Mouse (Mus musculus) hindbrain, embryonic 16.5 days (tissue): ENCODE measurements around the gene Dnmt3c. TPM values are rescaled to one million over a fixed set of nuclear protein-coding genes. Genes with fewer than 3 reads are reported as not detected.
"Not testable (repeated sequence)": the region's sequence is repeated elsewhere in the genome, so short reads cannot be mapped to it uniquely, and the experiment has no call there.

Experiments used
- ATAC-seq: fragments of 200-750 bp; cut with Nextera tagmentation; 2 replicates; pipeline ENCODE4 v1.8.0; 2017; ENCODE audit warnings: moderate TSS enrichment, moderate library complexity
- H3K27ac ChIP-seq: fragments of 300-500 bp; sonication (generic); 2 replicates; pipeline ENCODE4 v1.5.1; 2014; ENCODE audit warnings: low read depth, mild to moderate bottlenecking, control low read depth, low read length, moderate library complexity
- H3K27me3 ChIP-seq: fragments of 300-500 bp; sonication (generic); replicated peaks from 2 replicates; pipeline ENCODE4 v1.6.1; 2014; ENCODE audit warnings: low read length; ENCODE audit not compliant: control insufficient read depth, insufficient read depth
- H3K36me3 ChIP-seq: fragments of 300-500 bp; sonication (generic); 2 replicates; pipeline ENCODE4 v1.6.1; 2014; ENCODE audit warnings: mild to moderate bottlenecking, low read length, moderate library complexity, mixed read lengths; ENCODE audit not compliant: control insufficient read depth, insufficient read depth
- H3K4me1 ChIP-seq: fragments of 300-500 bp; sonication (generic); 2 replicates; pipeline ENCODE4 v1.6.1; 2014; ENCODE audit warnings: low read depth, low read length; ENCODE audit not compliant: control insufficient read depth, insufficient read depth
- H3K4me2 ChIP-seq: fragments of 300-500 bp; sonication (generic); 2 replicates; pipeline ENCODE4 v1.6.1; 2014; ENCODE audit warnings: mild to moderate bottlenecking, low read length, control low read depth, moderate library complexity
- H3K4me3 ChIP-seq: fragments of 300-500 bp; sonication (generic); 2 replicates; pipeline ENCODE4 v1.5.1; 2014; ENCODE audit warnings: mild to moderate bottlenecking, low read length, control low read depth, moderate library complexity
- H3K9ac ChIP-seq: fragments of 300-500 bp; sonication (generic); 2 replicates; pipeline ENCODE4 v1.6.1; 2014; ENCODE audit warnings: low read depth, mild to moderate bottlenecking, control low read depth, low read length, moderate library complexity
- H3K9me3 ChIP-seq: fragments of 300-500 bp; sonication (generic); 2 replicates; pipeline ENCODE4 v1.6.1; 2014; ENCODE audit warnings: mild to moderate bottlenecking, low read length, moderate library complexity; ENCODE audit not compliant: control insufficient read depth
- WGBS: fragments of 180-500 bp; shearing (Covaris S2); extraction: QIAGEN DNeasy Blood & Tissue Kit; methylation state at CpG from one replicate; pipeline ENCODE4 v1.1.7; 2014; 5-methylcytosine and 5-hydroxymethylcytosine counted together
- polyA plus RNA-seq: library from polyadenylated mRNA; unstranded; fragments of >200 nt; fragmentation: Nextera tagmentation; extraction: Ambion mirVana; gene quantifications from 2 replicates; pipeline ENCODE4 v1.2.1, GENCODE M21; 2015

The Dnmt3c gene
- polyA plus RNA-seq, 1 experiment from 2014 or later = not detected

- H3K4me1 ChIP-seq = no peaks in the 10 kb centered on the region
- no peak overlapping the region for H3K4me3 ChIP-seq
- no peaks in the 10 kb centered on the region for H3K36me3 ChIP-seq
- no peaks in the 10 kb centered on the region for H3K27me3 ChIP-seq
- no peak overlapping the region for H3K27ac ChIP-seq
- H3K4me2 ChIP-seq = no peak overlapping the region
- H3K9ac ChIP-seq = no peak overlapping the region
- ATAC-seq = no peak
- 34% methylated on average over 6 of the region's 6 CpGs for WGBS
- H3K9me3 ChIP-seq = no peaks in the 10 kb centered on the region
Observed at GRCm38 (mm10) chr2:153703389-153703788, 6.9 kb downstream of the Dnmt3c start.

- no peak overlapping the region for H3K27ac ChIP-seq
- no peak for ATAC-seq
- no peak overlapping the region for H3K4me3 ChIP-seq
- no peak overlapping the region for H3K9ac ChIP-seq
- H3K4me2 ChIP-seq = no peak overlapping the region
- no peaks in the 10 kb centered on the region for H3K27me3 ChIP-seq
- H3K9me3 ChIP-seq = no peaks in the 10 kb centered on the region
- no peaks in the 10 kb centered on the region for H3K36me3 ChIP-seq
- H3K4me1 ChIP-seq = peaks cover 7% of the 10 kb centered on the region
- WGBS = 51% methylated on average over 8 of the region's 8 CpGs
Observed at GRCm38 (mm10) chr2:153710701-153711330, 14.4 kb downstream of the Dnmt3c start.

- H3K27me3 ChIP-seq = no peaks in the 10 kb centered on the region
- WGBS = 11% methylated on average over 3 of the region's 3 CpGs
- H3K4me2 ChIP-seq = no peak overlapping the region
- peak; percentile 80 for ATAC-seq
- H3K9me3 ChIP-seq = no peaks in the 10 kb centered on the region
- H3K9ac ChIP-seq = no peak overlapping the region
- H3K36me3 ChIP-seq = no peaks in the 10 kb centered on the region
- H3K4me1 ChIP-seq = peaks cover 7% of the 10 kb centered on the region
- peak overlapping the region; percentile 71 for H3K27ac ChIP-seq
- no peak overlapping the region for H3K4me3 ChIP-seq
Observed at GRCm38 (mm10) chr2:153712646-153713091, 16.2 kb downstream of the Dnmt3c start.

GRCm38 (mm10) chr2:153713227-153713626, 16.8 kb downstream of the Dnmt3c start:
- Histone ChIP-seq H3K9me3 (no peaks in the 10 kb centered on the region), H3K4me2 (no peak overlapping the region), H3K4me3 (no peak overlapping the region), H3K27me3 (no peaks in the 10 kb centered on the region), H3K9ac (no peak overlapping the region), H3K36me3 (no peaks in the 10 kb centered on the region), H3K4me1 (peaks cover 7% of the 10 kb centered on the region), H3K27ac (peak overlapping the region; percentile 71)
- WGBS = 6% methylated on average over 4 of the region's 4 CpGs
- ATAC-seq = peak; percentile 94

GRCm38 (mm10) chr2:153717861-153718260, 21.4 kb downstream of the Dnmt3c start:
- not testable (repeated sequence) for H3K9me3 ChIP-seq, H3K4me2 ChIP-seq, H3K27ac ChIP-seq, H3K36me3 ChIP-seq, ATAC-seq, H3K27me3 ChIP-seq, H3K4me1 ChIP-seq, H3K4me3 ChIP-seq, H3K9ac ChIP-seq
- 68% methylated on average over 3 of the region's 3 CpGs for WGBS

GRCm38 (mm10) chr2:153723098-153723497, 26.6 kb downstream of the Dnmt3c start:
- ATAC-seq = no peak
- Histone ChIP-seq H3K4me3 (no peak overlapping the region), H3K4me2 (no peak overlapping the region), H3K36me3 (no peaks in the 10 kb centered on the region), H3K9me3 (peaks cover 3% of the 10 kb centered on the region; the same call in 1 of the 2 replicates), H3K4me1 (no peaks in the 10 kb centered on the region), H3K27me3 (no peaks in the 10 kb centered on the region), H3K27ac (no peak overlapping the region), H3K9ac (no peak overlapping the region)
- 93% methylated on average over 1 of the region's 1 CpGs for WGBS

GRCm38 (mm10) chr2:153724424-153724823, 28.0 kb downstream of the Dnmt3c start:
- Histone ChIP-seq H3K27ac (no peak overlapping the region), H3K9me3 (peaks cover 3% of the 10 kb centered on the region; the same call in 1 of the 2 replicates), H3K9ac (no peak overlapping the region), H3K4me2 (no peak overlapping the region), H3K4me1 (no peaks in the 10 kb centered on the region), H3K27me3 (no peaks in the 10 kb centered on the region), H3K4me3 (no peak overlapping the region), H3K36me3 (no peaks in the 10 kb centered on the region)
- WGBS = 85% methylated on average over 2 of the region's 2 CpGs
- ATAC-seq = no peak

GRCm38 (mm10) chr2:153724871-153725270, 28.4 kb downstream of the Dnmt3c start:
- no peak for ATAC-seq
- Histone ChIP-seq H3K27me3 (no peaks in the 10 kb centered on the region), H3K27ac (no peak overlapping the region), H3K4me2 (no peak overlapping the region), H3K4me1 (no peaks in the 10 kb centered on the region), H3K9ac (no peak overlapping the region), H3K9me3 (peaks cover 3% of the 10 kb centered on the region; the same call in 1 of the 2 replicates), H3K4me3 (no peak overlapping the region), H3K36me3 (no peaks in the 10 kb centered on the region)
- WGBS = 61% methylated on average over 2 of the region's 2 CpGs

- Histone ChIP-seq H3K4me1 (no peaks in the 10 kb centered on the region), H3K27ac (no peak overlapping the region), H3K4me2 (no peak overlapping the region), H3K4me3 (no peak overlapping the region), H3K36me3 (no peaks in the 10 kb centered on the region), H3K9ac (no peak overlapping the region), H3K9me3 (peaks cover 3% of the 10 kb centered on the region; the same call in 1 of the 2 replicates), H3K27me3 (no peaks in the 10 kb centered on the region)
- no peak for ATAC-seq
- WGBS = 85% methylated on average over 4 of the region's 4 CpGs
Observed at GRCm38 (mm10) chr2:153725291-153725690, 28.8 kb downstream of the Dnmt3c start.
